Mouse (Mus musculus): Measurements from ENCODE around the gene Nudt10.
"Not testable (repeated sequence)": the region's sequence is repeated elsewhere in the genome, so short reads cannot be mapped to it uniquely, and the experiment has no call there.

The Nudt10 gene

DNA sequence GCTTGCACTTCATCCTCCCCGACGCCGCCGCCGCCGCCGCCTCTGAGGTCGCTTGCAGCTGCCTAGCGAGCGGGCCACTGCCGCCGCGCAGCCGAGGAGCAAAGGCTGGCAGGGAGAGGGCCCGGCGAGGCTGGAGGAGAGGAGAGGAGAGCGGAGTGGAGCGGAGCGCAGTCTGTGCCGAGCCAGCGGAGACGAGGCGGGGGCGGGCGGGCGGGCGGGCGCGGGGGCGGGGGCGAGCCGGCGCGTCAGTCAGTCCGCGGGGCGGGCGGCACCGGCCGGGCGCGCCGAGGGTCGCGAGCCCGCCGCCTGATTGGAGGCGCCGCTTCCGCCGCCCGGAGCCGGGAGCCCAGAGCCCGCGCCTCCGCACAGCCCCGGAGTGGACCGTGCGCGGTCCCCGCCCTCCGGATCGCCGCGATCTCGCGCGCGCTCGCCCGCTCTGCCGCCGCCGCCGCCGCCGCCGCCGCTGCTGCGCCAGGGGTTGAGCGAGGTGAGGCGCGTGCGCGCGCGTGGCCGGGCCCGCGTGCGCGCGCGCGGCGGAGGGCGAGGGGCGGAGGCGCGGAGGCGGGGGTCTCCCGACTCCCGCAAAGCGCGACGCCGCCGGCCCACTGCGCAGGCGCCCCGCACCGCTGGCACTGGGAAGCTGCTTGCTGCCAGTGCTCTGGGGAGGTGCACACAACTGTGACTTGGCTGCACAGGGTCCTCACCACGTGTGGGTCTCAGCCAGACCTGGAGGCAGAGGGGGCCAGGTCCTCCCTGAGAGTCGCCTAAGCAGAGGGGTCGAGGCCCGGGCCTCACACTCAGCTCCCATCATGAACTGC lies at the start of gene Nudt10:
Gene Nudt10 (minus strand): TSS at position 193 of the 818 bp plus-strand sequence.
- DNase-seq (ENCODE audit: inconsistent ontology term), result not testable (repeated sequence)

DNA sequence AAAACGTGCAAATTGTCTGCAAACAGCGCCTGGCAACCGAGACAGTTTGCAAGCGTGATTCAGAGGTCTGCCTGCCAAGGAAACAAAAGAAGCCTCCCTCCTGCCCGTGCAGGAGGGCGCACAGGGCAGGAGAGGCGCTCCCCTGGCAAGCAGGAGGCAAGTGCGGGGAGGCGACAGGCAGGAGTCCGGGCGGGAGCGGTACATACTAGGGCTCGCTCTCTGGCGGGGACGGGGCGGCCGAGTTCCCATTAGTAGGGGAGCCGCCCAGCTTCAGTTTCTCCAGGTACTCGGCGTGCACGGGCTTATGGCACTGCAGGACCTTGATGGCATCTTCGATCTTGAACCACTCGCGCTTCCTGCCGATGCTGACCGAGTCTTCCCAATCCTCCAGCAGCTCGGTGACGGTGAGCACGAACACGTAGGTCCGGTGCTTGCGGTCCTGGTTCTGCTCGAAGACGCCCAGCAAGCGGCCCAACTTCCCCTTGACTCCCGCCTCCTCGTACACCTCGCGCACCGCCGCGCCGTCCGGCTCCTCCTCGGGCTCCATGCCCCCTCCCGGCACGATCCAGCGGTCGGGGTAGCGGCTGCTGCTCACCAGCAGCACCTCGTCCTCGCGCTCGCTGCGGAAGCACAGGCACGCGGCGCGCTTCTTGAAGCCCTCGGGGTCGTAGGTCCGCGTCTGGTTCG lies 536 bp downstream of the Nudt10 start:
- peak; percentile 0 for DNase-seq (ENCODE audit: inconsistent ontology term)

DNA sequence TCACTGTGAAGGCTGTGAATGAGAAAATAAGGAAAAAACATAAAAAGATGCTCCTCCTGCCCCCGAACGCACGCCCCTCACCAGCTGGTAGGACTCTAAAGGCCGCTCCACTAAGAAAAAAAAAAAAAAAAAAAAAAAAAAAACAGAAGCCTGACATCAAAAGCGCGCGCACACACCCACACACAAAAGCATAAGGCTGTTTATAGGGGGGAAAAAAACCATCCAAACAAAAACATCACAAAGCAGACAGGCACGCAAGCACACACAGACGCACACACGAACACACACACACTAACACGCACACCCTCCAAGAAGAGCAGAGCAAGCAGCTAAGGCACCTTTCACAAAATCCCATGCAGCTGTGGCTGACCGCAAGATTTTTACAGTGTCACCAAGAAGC lies 1.1 kb downstream of the Nudt10 start:
- no peak for DNase-seq (ENCODE audit: inconsistent ontology term)

Data from Muller cell, postnatal 12 days (primary cell).